Mouse (Mus musculus) pancreas, adult 10 weeks (tissue): ENCODE measurements around the gene Htr5b. TPM values are rescaled to one million over a fixed set of nuclear protein-coding genes. Genes with fewer than 3 reads are reported as not detected.

Experiments used
- polyA plus RNA-seq: library from polyadenylated mRNA; stranded (reverse); fragments of 350-450 nt; fragmentation: Illumina TruSeq; extraction: RNeasy Lipid Tissue Mini Kit (QIAGEN cat#74804); gene quantifications from one replicate; pipeline ENCODE4 v1.2.3, GENCODE M21; 2015; ENCODE audit warnings: low read depth, low replicate concordance; ENCODE audit not compliant: insufficient read depth

Gene Htr5b
- not detected for polyA plus RNA-seq

DNA sequence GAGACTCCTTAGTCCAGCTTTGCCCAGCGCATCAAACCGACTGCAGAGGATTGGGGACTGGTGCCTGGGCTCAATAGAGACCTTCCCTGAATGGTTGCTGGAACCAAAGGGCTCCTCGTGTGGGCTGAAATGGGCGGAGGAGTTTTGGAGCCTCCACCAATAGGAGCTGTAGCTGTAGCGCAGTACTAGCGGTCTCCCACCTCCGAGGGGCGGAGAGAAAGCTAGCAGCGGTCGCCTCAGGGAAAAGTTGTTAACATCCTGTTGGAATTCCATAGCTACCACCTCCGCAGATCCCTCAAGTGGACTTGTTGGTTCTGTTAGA is at the start of gene Htr5b:
Gene Htr5b, minus strand, starts transcription at position 67 of the 322 bp plus-strand sequence.

DNA sequence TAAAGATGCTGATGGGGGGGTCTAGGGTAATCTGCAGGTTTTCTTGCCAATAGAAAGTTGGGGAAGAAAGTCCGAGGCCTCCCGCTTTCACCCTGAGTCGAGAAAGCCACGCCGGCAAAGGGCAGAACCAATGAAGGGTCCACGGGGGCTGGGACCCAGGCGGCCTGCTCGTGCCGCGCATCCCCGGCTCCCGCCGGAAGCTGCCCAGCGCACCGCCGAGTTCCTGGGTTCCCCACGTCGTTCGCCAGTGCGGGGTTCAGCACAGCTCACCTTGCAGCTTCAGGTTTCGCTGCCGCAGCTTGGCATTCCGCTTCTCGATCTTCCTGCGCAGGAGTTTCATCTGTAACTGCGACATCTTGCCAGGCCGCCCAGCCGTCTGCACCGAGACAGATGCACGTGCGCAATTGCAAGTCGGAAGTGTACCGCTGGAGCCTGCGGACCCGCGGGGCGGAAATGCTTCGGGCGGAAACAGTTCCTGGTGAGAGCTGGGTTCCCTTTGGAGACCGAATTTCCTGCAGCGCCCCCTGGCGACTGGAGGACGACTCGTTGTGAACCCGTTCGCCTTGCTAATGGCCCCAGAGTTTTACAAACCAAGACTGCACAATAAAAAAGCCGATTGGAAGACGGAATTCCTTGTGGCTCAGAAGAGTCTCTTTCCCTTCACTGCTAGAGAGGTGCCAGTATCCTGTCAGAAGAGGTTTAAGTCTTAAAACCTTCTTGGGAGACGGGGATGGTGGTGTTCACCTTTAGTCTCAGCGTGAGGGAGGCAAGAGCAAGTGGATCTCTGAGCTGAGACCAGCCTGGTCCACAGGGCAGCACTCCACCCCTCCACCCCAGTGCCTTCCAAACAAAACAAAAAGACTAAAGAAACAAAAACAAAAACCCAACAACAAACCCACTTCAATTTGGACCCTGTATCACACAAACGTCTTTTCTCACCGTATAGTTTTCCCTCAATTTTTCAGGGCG is 39.5 kb upstream of the Htr5b start, which contains the start of gene Ddx18:
Gene Ddx18, minus strand, starts transcription at position 469 of the 969 bp plus-strand sequence.

Other genes with a start within 250 kb of the Htr5b start
- 7.1 TPM for gene Insig2, start 195.9 kb downstream of the Htr5b start, polyA plus RNA-seq
- 2.6 TPM for gene Ccdc93, start 97.4 kb downstream of the Htr5b start, polyA plus RNA-seq
- gene Ddx18, start 39.5 kb upstream of the Htr5b start, polyA plus RNA-seq: 15.7 TPM